9 mouse cellular contexts compared by ENCODE assay signal in genomic region chr13:41339195-41339594, GRCm38 (mm10).
DNase-seq lines count a peak whose midpoint lies in the region; ATAC-seq and TF ChIP-seq lines count a peak whose summit lies in the region.
"Had no signal": no experiment of that assay in that cellular context is flagged by ENCODE, and none has a peak within 500 bp of the region (broad histone marks: within the 10 kb centered on the region; RNA-seq: fewer than 3 reads in every experiment).

No protein-coding gene starts in this region.

- no peaks in the 10 kb centered on the region for H3K9me3 ChIP-seq in intestine, postnatal 0 days (ENCODE audit: control insufficient read depth)
- no peaks in the 10 kb centered on the region for H3K9me3 ChIP-seq in stomach, embryonic 15.5 days
- H3K9me3 ChIP-seq: limb, embryonic 13.5 days had no signal

- TF ChIP-seq POLR2A in heart, adult 2 months (IDR thresholded peaks at IDR 0.05; ENCODE audit: insufficient read depth, low read depth, low read length) = no peak

- H3K79me2 ChIP-seq in heart, adult 2 months (replicated peaks; ENCODE audit: control insufficient read depth, insufficient read depth, low read length) = no peaks in the 10 kb centered on the region

- no peak overlapping the region for H3K4me2 ChIP-seq in intestine, postnatal 0 days (replicated peaks; ENCODE audit: low read depth)
- no peak overlapping the region for H3K4me2 ChIP-seq in stomach, embryonic 15.5 days

- ATAC-seq in intestine, postnatal 0 days = no peak
- ATAC-seq in stomach, embryonic 15.5 days (ENCODE audit: insufficient read depth, low FRiP score, low read depth) = no peak

- DNase-seq in heart, adult 2 months = no peak
- DNase-seq in heart, adult 18-20 months = no peak
- peak; percentile 41 for DNase-seq in lung, postnatal 10 days
- DNase-seq in lung, postnatal 25 days (ENCODE audit: low spot score) = no peak
- DNase-seq in frontal cortex, postnatal 25 days (ENCODE audit: low spot score in 2 of 2) = no peak
- DNase-seq in adrenal gland, postnatal 36 days = no peak

- intact Hi-C loops in heart, adult 2 months (cut with DNase I) = loop anchor here (5.0 kb wide), 1 partner anchor 138 kb away; no protein-coding TSS in a partner anchor

- WGBS in heart, adult 2 months = 73% methylated on average over 5 of the region's 5 CpGs
- 68% methylated on average over 5 of the region's 5 CpGs for WGBS in intestine, postnatal 0 days
- 63% methylated on average over 5 of the region's 5 CpGs for WGBS in stomach, embryonic 15.5 days

- H3K36me3 ChIP-seq in heart, adult 2 months (ENCODE audit: control insufficient read depth, insufficient read depth, low read length) = peaks cover 55% of the 10 kb centered on the region
- peaks cover 30% of the 10 kb centered on the region for H3K36me3 ChIP-seq in intestine, postnatal 0 days (ENCODE audit: control insufficient read depth, insufficient read depth)
- H3K36me3 ChIP-seq in stomach, embryonic 15.5 days = peaks cover 3% of the 10 kb centered on the region; the same call in 1 of the 2 replicates

- no peak for TF ChIP-seq EP300 in heart, adult 2 months (IDR thresholded peaks at IDR 0.05; ENCODE audit: insufficient read depth, low read depth, low read length)

- peak overlapping the region; percentile 80 for H3K27ac ChIP-seq in heart, adult 2 months
- H3K27ac ChIP-seq in intestine, postnatal 0 days (ENCODE audit: low read depth, low read length) = peak overlapping the region; percentile 66
- peak overlapping the region; percentile 67 for H3K27ac ChIP-seq in stomach, embryonic 15.5 days

- H3K27me3 ChIP-seq in heart, adult 2 months (ENCODE audit: control insufficient read depth, insufficient read depth, low read length) = no peaks in the 10 kb centered on the region
- H3K27me3 ChIP-seq in intestine, postnatal 0 days (replicated peaks; ENCODE audit: control insufficient read depth, insufficient read depth, low read length) = no peaks in the 10 kb centered on the region
- no peaks in the 10 kb centered on the region for H3K27me3 ChIP-seq in stomach, embryonic 15.5 days (replicated peaks)
- H3K27me3 ChIP-seq: limb, embryonic 13.5 days had no signal

- TF ChIP-seq CTCF in heart, adult 2 months (IDR thresholded peaks at IDR 0.05) = no peak
- no peak for TF ChIP-seq CTCF in intestine, postnatal 0 days (IDR thresholded peaks at IDR 0.05; ENCODE audit: low read depth)

- peaks cover 44% of the 10 kb centered on the region for H3K4me1 ChIP-seq in heart, adult 2 months (ENCODE audit: control insufficient read depth, insufficient read depth, low read length)
- peaks cover 35% of the 10 kb centered on the region for H3K4me1 ChIP-seq in intestine, postnatal 0 days (replicated peaks; ENCODE audit: control insufficient read depth, insufficient read depth, low read length)
- H3K4me1 ChIP-seq in stomach, embryonic 15.5 days = peaks cover 18% of the 10 kb centered on the region

- H3K4me3 ChIP-seq in heart, adult 2 months = no peak overlapping the region
- no peak overlapping the region for H3K4me3 ChIP-seq in intestine, postnatal 0 days (ENCODE audit: low read depth, low read length)
- H3K4me3 ChIP-seq in stomach, embryonic 15.5 days (replicated peaks) = no peak overlapping the region
- H3K4me3 ChIP-seq: limb, embryonic 13.5 days had no signal

- no peak overlapping the region for H3K9ac ChIP-seq in heart, adult 2 months (ENCODE audit: low read depth, low read length)
- H3K9ac ChIP-seq in intestine, postnatal 0 days (ENCODE audit: low read depth, low read length) = no peak overlapping the region
- H3K9ac ChIP-seq in stomach, embryonic 15.5 days = no peak overlapping the region
- H3K9ac ChIP-seq: limb, embryonic 13.5 days had no signal
